Comparison of ENCODE assay signal across 9 mouse cellular contexts in genomic region chr6:37336381-37336780, GRCm38 (mm10). TPM values are rescaled to one million over a fixed set of nuclear protein-coding genes. Genes with fewer than 3 reads are reported as not detected.
DNase-seq lines count a peak whose midpoint lies in the region; ATAC-seq and TF ChIP-seq lines count a peak whose summit lies in the region.
"Had no signal": no experiment of that assay in that cellular context is flagged by ENCODE, and none has a peak within 500 bp of the region (broad histone marks: within the 10 kb centered on the region; RNA-seq: fewer than 3 reads in every experiment).

No protein-coding gene starts in this region.

- peaks cover 24% of the 10 kb centered on the region for H3K36me3 ChIP-seq in hindbrain, embryonic 10.5 days
- no peaks in the 10 kb centered on the region for H3K36me3 ChIP-seq in hindbrain, embryonic 11.5 days (ENCODE audit: control insufficient read depth, insufficient read depth, low read length)
- no peaks in the 10 kb centered on the region for H3K36me3 ChIP-seq in ES-Bruce4 (ENCODE audit: control insufficient read depth, insufficient read depth, low read length, poor library complexity, severe bottlenecking)
- no peaks in the 10 kb centered on the region for H3K36me3 ChIP-seq in forebrain, embryonic 15.5 days
- H3K36me3 ChIP-seq in midbrain, embryonic 12.5 days, result no peaks in the 10 kb centered on the region

- no peak for ATAC-seq in hindbrain, embryonic 11.5 days (ENCODE audit: low FRiP score)
- peak; percentile 17; the same call in 1 of the 2 replicates for ATAC-seq in forebrain, embryonic 15.5 days (replicated peaks)
- ATAC-seq in midbrain, embryonic 12.5 days (ENCODE audit: low FRiP score, low read depth), result 0 out of 2 replicates have a peak, but pooled peaks have one; percentile 19

- H3K27me3 ChIP-seq in hindbrain, embryonic 10.5 days (ENCODE audit: insufficient read depth, poor library complexity, severe bottlenecking), result no peaks in the 10 kb centered on the region
- no peaks in the 10 kb centered on the region for H3K27me3 ChIP-seq in hindbrain, embryonic 11.5 days (ENCODE audit: control insufficient read depth, insufficient read depth, low read length)
- H3K27me3 ChIP-seq in ES-Bruce4 (ENCODE audit: control insufficient read depth, insufficient read depth, low read length, poor library complexity, severe bottlenecking), result no peaks in the 10 kb centered on the region
- no peaks in the 10 kb centered on the region for H3K27me3 ChIP-seq in forebrain, embryonic 15.5 days
- H3K27me3 ChIP-seq in midbrain, embryonic 12.5 days, result no peaks in the 10 kb centered on the region

- H3K4me2 ChIP-seq in hindbrain, embryonic 11.5 days (replicated peaks; ENCODE audit: low read depth, low read length), result no peak overlapping the region
- no peak overlapping the region for H3K4me2 ChIP-seq in forebrain, embryonic 15.5 days (replicated peaks)
- H3K4me2 ChIP-seq in midbrain, embryonic 12.5 days (replicated peaks), result no peak overlapping the region

- H3K4me1 ChIP-seq in hindbrain, embryonic 10.5 days (replicated peaks), result peaks cover 14% of the 10 kb centered on the region
- H3K4me1 ChIP-seq in hindbrain, embryonic 11.5 days (replicated peaks; ENCODE audit: control insufficient read depth, insufficient read depth, low read length), result peaks cover 2% of the 10 kb centered on the region; the same call in 1 of the 2 replicates
- peaks cover 11% of the 10 kb centered on the region for H3K4me1 ChIP-seq in ES-Bruce4 (ENCODE audit: control insufficient read depth, insufficient read depth, low read length)
- peaks cover 20% of the 10 kb centered on the region for H3K4me1 ChIP-seq in forebrain, embryonic 15.5 days
- peaks cover 13% of the 10 kb centered on the region for H3K4me1 ChIP-seq in midbrain, embryonic 12.5 days

- WGBS in hindbrain, embryonic 10.5 days, result 55% methylated on average over 7 of the region's 7 CpGs
- 66% methylated on average over 7 of the region's 7 CpGs for WGBS in hindbrain, embryonic 11.5 days
- 50% methylated on average over 7 of the region's 7 CpGs for WGBS in forebrain, embryonic 15.5 days
- 61% methylated on average over 7 of the region's 7 CpGs for WGBS in midbrain, embryonic 12.5 days

- H3K9ac ChIP-seq in hindbrain, embryonic 11.5 days (ENCODE audit: low read depth, low read length), result no peak overlapping the region; the same call in 1 of the 2 replicates
- no peak overlapping the region for H3K9ac ChIP-seq in ES-Bruce4 (ENCODE audit: low read depth, poor library complexity, severe bottlenecking)
- no peak overlapping the region for H3K9ac ChIP-seq in forebrain, embryonic 15.5 days (replicated peaks)
- no peak overlapping the region for H3K9ac ChIP-seq in midbrain, embryonic 12.5 days (replicated peaks)

- TF ChIP-seq EP300 in ES-Bruce4 (IDR thresholded peaks at IDR 0.05; ENCODE audit: insufficient read depth, low read depth, low read length), result no peak

- DNase-seq in hindbrain, embryonic 10.5 days (ENCODE audit: low spot score), result no peak
- no peak for DNase-seq in hindbrain, embryonic 11.5 days (ENCODE audit: low spot score)
- no peak for DNase-seq in adrenal gland, adult 8-10 months
- no peak for DNase-seq in spleen, postnatal 10 days (ENCODE audit: low spot score in 2 of 2)
- DNase-seq in urinary bladder, postnatal 10 days (ENCODE audit: low spot score), result no peak
- DNase-seq: cerebellum, postnatal 25 days had no signal

- H3K9me3 ChIP-seq in hindbrain, embryonic 10.5 days, result no peaks in the 10 kb centered on the region
- no peaks in the 10 kb centered on the region for H3K9me3 ChIP-seq in hindbrain, embryonic 11.5 days (ENCODE audit: control insufficient read depth, low read length)
- no peaks in the 10 kb centered on the region for H3K9me3 ChIP-seq in ES-Bruce4 (replicated peaks; ENCODE audit: control insufficient read depth, insufficient read depth, low read length, poor library complexity, severe bottlenecking)
- no peaks in the 10 kb centered on the region for H3K9me3 ChIP-seq in forebrain, embryonic 15.5 days
- H3K9me3 ChIP-seq in midbrain, embryonic 12.5 days, result no peaks in the 10 kb centered on the region

- peak overlapping the region; percentile 71; the same call in 1 of the 2 replicates for H3K27ac ChIP-seq in hindbrain, embryonic 10.5 days
- H3K27ac ChIP-seq in hindbrain, embryonic 11.5 days (ENCODE audit: low read depth, low read length), result no peak overlapping the region; the same call in 1 of the 2 replicates
- peak overlapping the region; percentile 37 for H3K27ac ChIP-seq in ES-Bruce4 (ENCODE audit: insufficient read depth, low read length)
- H3K27ac ChIP-seq in forebrain, embryonic 15.5 days (replicated peaks), result peak overlapping the region; percentile 50; the same call in 1 of the 2 replicates
- H3K27ac ChIP-seq in midbrain, embryonic 12.5 days (replicated peaks), result 0 out of 2 replicates have a peak overlapping the region, but pooled peaks have one; percentile 20

- H3K4me3 ChIP-seq in hindbrain, embryonic 10.5 days, result no peak overlapping the region
- no peak overlapping the region for H3K4me3 ChIP-seq in hindbrain, embryonic 11.5 days (ENCODE audit: low read depth, low read length)
- no peak overlapping the region for H3K4me3 ChIP-seq in ES-Bruce4 (ENCODE audit: low read depth, low read length)
- H3K4me3 ChIP-seq in forebrain, embryonic 15.5 days, result no peak overlapping the region
- no peak overlapping the region for H3K4me3 ChIP-seq in midbrain, embryonic 12.5 days

- no peak for TF ChIP-seq POLR2A in ES-Bruce4 (IDR thresholded peaks at IDR 0.05; ENCODE audit: insufficient read depth, low read length)

- TF ChIP-seq CTCF in ES-Bruce4 (IDR thresholded peaks at IDR 0.05; ENCODE audit: low read depth, low read length), result no peak

RNA-seq across cellular contexts. Expression of gene Dgki, which starts 36.4 kb away (rescaled TPM):
- 0.39 and 1.0 TPM in 2 replicates for polyA plus RNA-seq in hindbrain, embryonic 10.5 days (2016; fragmentation: Nextera tagmentation; extraction: Ambion mirVana)
- polyA plus RNA-seq in hindbrain, embryonic 11.5 days (2014; fragmentation: Nextera tagmentation; extraction: Ambion mirVana), result 2.6 and 3.0 TPM in 2 replicates
- 1.4 and 2.0 TPM in 2 replicates for polyA plus RNA-seq in ES-Bruce4 (2011; ENCODE audit: insufficient read depth, insufficient read length, low read depth, missing spikeins)
- 7.2 and 9.9 TPM in 2 replicates for polyA plus RNA-seq in forebrain, embryonic 15.5 days (2015; fragmentation: Nextera tagmentation; extraction: Ambion mirVana)
- polyA plus RNA-seq in midbrain, embryonic 12.5 days (2016; fragmentation: Nextera tagmentation; extraction: Ambion mirVana), result 4.3 and 5.3 TPM in 2 replicates
- 1 to 10 TPM; 2.3 to 6.9 (median 4.9) TPM for total RNA-seq in adrenal gland, adult 8-10 months (2022)
